Mouse (Mus musculus) intestine, postnatal 0 days (tissue): ENCODE results near the gene Sebox. TPM values are rescaled to one million over a fixed set of nuclear protein-coding genes. Genes with fewer than 3 reads are reported as not detected.

Source experiments
- ATAC-seq: fragments of 200-750 bp; cut with Nextera tagmentation; 2 replicates; pipeline ENCODE4 v1.8.0; 2017; ENCODE audit warnings: mild to moderate bottlenecking, moderate TSS enrichment, moderate library complexity
- H3K27ac ChIP-seq: fragments of 300-500 bp; sonication (generic); 2 replicates; pipeline ENCODE4 v1.5.1; 2014; ENCODE audit warnings: mild to moderate bottlenecking, low read depth, low read length, moderate library complexity
- H3K27me3 ChIP-seq: fragments of 300-500 bp; sonication (generic); replicated peaks from 2 replicates; pipeline ENCODE4 v1.6.1; 2014; ENCODE audit warnings: low read length, mixed read lengths; ENCODE audit not compliant: control insufficient read depth, insufficient read depth
- H3K36me3 ChIP-seq: fragments of 300-500 bp; sonication (generic); 2 replicates; pipeline ENCODE4 v1.6.1; 2014; ENCODE audit warnings: mild to moderate bottlenecking, moderate library complexity; ENCODE audit not compliant: control insufficient read depth, insufficient read depth
- H3K4me1 ChIP-seq: fragments of 300-500 bp; sonication (generic); replicated peaks from 2 replicates; pipeline ENCODE4 v1.6.1; 2014; ENCODE audit warnings: antibody characterized with exemption, low read length, mixed read lengths; ENCODE audit not compliant: control insufficient read depth, insufficient read depth
- H3K4me2 ChIP-seq: fragments of 300-500 bp; sonication (generic); replicated peaks from 2 replicates; pipeline ENCODE4 v1.6.1; 2014; ENCODE audit warnings: low read depth, mild to moderate bottlenecking, moderate library complexity
- H3K4me3 ChIP-seq: fragments of 300-500 bp; sonication (generic); 2 replicates; pipeline ENCODE4 v1.5.1; 2014; ENCODE audit warnings: low read depth, low read length
- H3K9ac ChIP-seq: fragments of 300-500 bp; sonication (generic); 2 replicates; pipeline ENCODE4 v1.6.1; 2014; ENCODE audit warnings: mild to moderate bottlenecking, low read depth, low read length
- H3K9me3 ChIP-seq: fragments of 300-500 bp; sonication (generic); 2 replicates; pipeline ENCODE4 v1.6.1; 2016; ENCODE audit warnings: mixed run types; ENCODE audit not compliant: control insufficient read depth
- CTCF ChIP-seq: sonication (generic); IDR thresholded peaks from 2 replicates; pipeline ENCODE4 v1.5.1; 2016; ENCODE audit warnings: low read depth, mild to moderate bottlenecking, control low read depth, antibody characterized with exemption, moderate library complexity
- WGBS: fragments of 180-500 bp; shearing (Covaris S2); extraction: QIAGEN DNeasy Blood & Tissue Kit; methylation state at CpG from one replicate; pipeline ENCODE4 v1.1.7; 2014; 5-methylcytosine and 5-hydroxymethylcytosine counted together
- polyA plus RNA-seq: library from polyadenylated mRNA; unstranded; fragments of >200 nt; fragmentation: Nextera tagmentation; extraction: Ambion mirVana; gene quantifications from 2 replicates; pipeline ENCODE4 v1.2.1, GENCODE M21; 2015

Gene Sebox
- polyA plus RNA-seq, 1 experiment from 2014 or later = not detected

DNA sequence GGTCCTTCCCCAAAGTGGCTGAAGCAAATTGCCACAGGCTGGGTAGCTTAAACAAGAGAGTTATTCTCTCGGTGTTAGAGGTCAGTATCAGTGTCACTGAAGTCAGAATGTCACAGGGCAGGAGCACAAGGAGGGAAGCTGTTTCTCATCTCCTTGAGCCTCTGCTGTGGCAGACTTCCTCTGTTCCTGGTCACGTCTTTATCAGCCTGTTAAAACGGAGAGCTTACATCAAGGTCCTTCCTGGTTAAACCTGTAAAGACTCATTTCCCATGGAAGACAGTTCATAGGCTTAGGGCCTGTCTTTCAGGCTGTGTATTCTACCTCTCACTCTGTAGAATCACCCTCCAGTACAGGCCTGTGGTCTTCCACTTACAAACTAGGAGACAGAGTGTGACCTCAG, 35.3 kb upstream of the Sebox start:
- Histone ChIP-seq H3K27me3 (no peaks in the 10 kb centered on the region), H3K4me2 (no peak overlapping the region), H3K27ac (peak overlapping the region; percentile 46; the same call in 1 of the 2 replicates), H3K36me3 (no peaks in the 10 kb centered on the region), H3K9ac (no peak overlapping the region), H3K4me3 (no peak overlapping the region), H3K9me3 (no peaks in the 10 kb centered on the region), H3K4me1 (peaks cover 5% of the 10 kb centered on the region)
- TF ChIP-seq CTCF = no peak
- no peak for ATAC-seq
- 51% methylated on average over 3 of the region's 3 CpGs for WGBS

DNA sequence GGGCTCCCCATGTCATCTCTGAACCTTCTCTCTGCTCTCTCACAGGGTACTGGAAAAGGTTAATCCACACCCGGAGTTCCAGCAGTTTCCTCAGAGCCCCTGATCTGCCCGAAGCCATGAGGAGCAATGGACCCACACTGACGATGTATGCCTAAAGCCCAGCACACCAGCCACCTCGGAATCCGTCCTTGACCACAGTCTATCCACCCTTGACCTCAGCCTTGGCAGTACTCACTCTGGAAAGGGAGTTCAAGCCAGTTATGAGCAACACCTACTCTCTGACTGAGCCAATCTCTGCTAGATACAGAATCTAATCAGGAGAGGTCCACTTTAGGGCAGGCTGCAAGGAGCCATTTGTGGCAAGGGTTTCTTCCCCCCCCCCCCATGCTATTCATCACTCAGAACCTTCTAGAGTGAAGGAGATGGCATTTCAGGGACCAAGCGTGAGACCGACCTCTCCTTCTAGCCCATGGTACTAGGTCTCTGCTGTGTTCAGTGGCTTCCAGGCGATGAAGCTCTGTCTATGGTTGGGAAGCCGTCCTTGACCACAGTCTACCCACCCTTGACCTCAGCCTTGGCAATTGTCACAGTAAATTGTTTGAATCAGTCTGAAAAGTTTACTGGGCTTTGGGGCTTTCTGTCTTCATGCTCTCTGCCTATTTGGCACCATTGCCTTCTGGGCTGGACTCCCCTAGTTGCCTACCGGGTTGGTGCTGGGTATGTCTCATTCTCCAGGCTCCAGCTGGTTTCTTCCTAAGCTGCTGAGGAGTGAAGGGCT, 31.7 kb upstream of the Sebox start:
- 89% methylated on average over 10 of the region's 10 CpGs for WGBS
- ATAC-seq = no peak
- no peak overlapping the region for H3K27ac ChIP-seq
- H3K9ac ChIP-seq = no peak overlapping the region
- no peak for TF ChIP-seq CTCF
- H3K4me1 ChIP-seq = no peaks in the 10 kb centered on the region
- no peak overlapping the region for H3K4me2 ChIP-seq
- no peaks in the 10 kb centered on the region for H3K9me3 ChIP-seq
- H3K36me3 ChIP-seq = no peaks in the 10 kb centered on the region
- H3K27me3 ChIP-seq = no peaks in the 10 kb centered on the region
- H3K4me3 ChIP-seq = no peak overlapping the region

DNA sequence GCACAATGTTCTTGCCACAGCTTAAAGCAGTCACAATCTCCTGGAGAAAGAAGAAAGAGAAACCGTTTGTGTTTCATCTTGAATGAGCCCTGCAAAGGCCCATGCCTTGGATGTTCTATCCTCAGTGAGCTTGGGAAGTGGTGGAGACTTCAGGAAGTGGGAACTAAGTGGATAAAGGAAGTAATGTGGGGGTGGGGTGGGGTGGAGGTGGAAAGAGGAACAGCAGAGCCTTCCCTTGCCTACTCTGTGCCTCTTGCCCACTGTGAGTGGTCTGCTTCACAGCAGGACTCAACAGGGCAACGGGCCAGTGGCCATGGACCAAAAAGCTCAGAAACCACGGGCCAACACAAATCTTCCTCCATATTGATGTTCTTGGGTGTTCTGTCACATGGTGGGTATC, 28.0 kb upstream of the Sebox start:
- ATAC-seq = no peak
- Histone ChIP-seq H3K4me3 (no peak overlapping the region), H3K9ac (no peak overlapping the region), H3K4me1 (no peaks in the 10 kb centered on the region), H3K27me3 (0 out of 2 replicates have a peak, but pooled peaks cover 3% of the 10 kb centered on the region), H3K9me3 (no peaks in the 10 kb centered on the region), H3K4me2 (no peak overlapping the region), H3K27ac (no peak overlapping the region), H3K36me3 (no peaks in the 10 kb centered on the region)
- no peak for TF ChIP-seq CTCF
- WGBS = 70% methylated on average over 3 of the region's 3 CpGs

DNA sequence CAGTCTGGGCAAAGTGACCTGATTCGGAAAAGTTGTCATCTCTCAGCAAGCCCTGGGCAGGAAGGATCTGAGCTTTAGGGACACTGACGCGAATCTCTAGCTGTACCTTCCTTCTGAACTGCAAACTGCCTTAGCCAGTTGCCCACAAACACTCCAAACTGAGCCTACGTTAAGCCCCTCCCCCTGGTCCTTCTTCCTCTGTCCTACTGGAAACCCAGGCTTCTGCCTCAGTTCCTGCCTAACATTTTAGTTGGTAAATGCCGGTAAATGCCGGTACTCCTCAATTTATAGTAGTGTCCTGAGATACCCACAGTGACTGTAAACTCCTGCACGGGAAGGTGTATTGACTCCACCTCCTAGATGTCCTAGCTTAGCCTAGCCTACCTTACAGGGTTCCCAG, 19.6 kb upstream of the Sebox start:
- Histone ChIP-seq H3K36me3 (no peaks in the 10 kb centered on the region), H3K9ac (no peak overlapping the region), H3K27ac (no peak overlapping the region), H3K4me1 (no peaks in the 10 kb centered on the region), H3K9me3 (no peaks in the 10 kb centered on the region), H3K27me3 (peaks cover 26% of the 10 kb centered on the region), H3K4me2 (no peak overlapping the region), H3K4me3 (no peak overlapping the region)
- ATAC-seq = no peak
- TF ChIP-seq CTCF = no peak
- 53% methylated on average over 7 of the region's 7 CpGs for WGBS

DNA sequence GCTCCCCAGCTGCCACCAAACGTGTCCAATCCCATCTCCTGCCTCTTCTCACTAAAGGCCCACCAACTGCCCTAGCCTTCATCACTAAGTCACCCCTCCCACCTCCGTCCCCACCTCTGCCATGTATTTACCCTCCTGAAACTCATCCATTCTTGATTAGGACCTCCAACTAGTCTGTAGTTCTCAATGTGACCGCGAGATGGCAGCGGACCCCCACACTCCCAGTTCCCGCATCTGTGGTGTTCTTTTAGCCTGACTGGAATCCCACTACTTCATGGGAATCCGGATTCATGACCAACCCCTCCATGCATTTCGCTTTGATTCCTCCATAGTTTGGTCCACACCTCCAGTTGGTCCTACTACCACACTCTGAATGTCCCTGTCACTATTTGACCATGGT, 15.1 kb upstream of the Sebox start:
- 3% methylated on average over 8 of the region's 8 CpGs for WGBS
- Histone ChIP-seq H3K9ac (no peak overlapping the region), H3K4me3 (no peak overlapping the region), H3K27me3 (peaks cover 53% of the 10 kb centered on the region), H3K27ac (no peak overlapping the region), H3K36me3 (no peaks in the 10 kb centered on the region), H3K4me1 (no peaks in the 10 kb centered on the region; the same call in 1 of the 2 replicates), H3K4me2 (no peak overlapping the region), H3K9me3 (no peaks in the 10 kb centered on the region)
- peak; percentile 89 for TF ChIP-seq CTCF
- no peak for ATAC-seq

DNA sequence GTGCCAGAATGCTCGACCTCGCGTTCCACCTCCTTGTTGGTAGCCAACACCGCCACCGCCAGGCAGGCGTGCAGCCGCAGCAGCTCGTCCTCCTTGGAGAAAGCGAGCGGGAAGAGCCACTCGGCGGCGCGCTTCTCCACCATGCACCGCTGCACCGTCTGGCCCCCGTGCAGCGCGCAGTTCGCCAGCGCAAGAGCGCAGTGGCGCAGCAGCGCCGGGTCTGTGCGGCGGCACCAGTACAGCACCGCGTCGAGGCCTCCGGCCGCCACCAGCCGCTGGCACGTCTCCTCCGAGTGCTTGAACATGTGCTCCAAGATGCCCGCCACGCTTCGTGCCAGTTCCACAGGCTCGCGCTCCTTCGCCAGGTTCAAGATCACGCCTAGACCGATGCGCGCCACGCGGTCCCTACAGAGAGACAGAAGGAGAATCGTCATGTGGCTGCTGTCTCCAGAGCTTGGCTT, 12.4 kb upstream of the Sebox start:
- WGBS = 10% methylated on average over 48 of the region's 48 CpGs
- Histone ChIP-seq H3K4me1 (no peaks in the 10 kb centered on the region; the same call in 1 of the 2 replicates), H3K4me3 (peak overlapping the region; percentile 26), H3K4me2 (peak overlapping the region; percentile 47), H3K27ac (no peak overlapping the region), H3K9ac (no peak overlapping the region), H3K27me3 (peaks cover 68% of the 10 kb centered on the region), H3K36me3 (no peaks in the 10 kb centered on the region), H3K9me3 (no peaks in the 10 kb centered on the region)
- peak; percentile 66 for TF ChIP-seq CTCF
- ATAC-seq = no peak
